Mouse (Mus musculus) c-Kit-positive CD71-positive TER-119-negative erythroid progenitor cells, embryonic 14.5 days (primary cell): ENCODE results near the gene Gm13275.
"Not testable (repeated sequence)": the region's sequence is repeated elsewhere in the genome, so short reads cannot be mapped to it uniquely, and the experiment has no call there.

Source experiments
- DNase-seq: peaks from one replicate; pipeline ENCODE4 v3.0.0-alpha.2; 2013; ENCODE audit warnings: low read depth

The Gm13275 gene

GRCm38 (mm10) chr4:88797097-88797496, 2.8 kb downstream of the Gm13275 start, which contains the start of gene Gm13279:
TSS of gene Gm13279 (plus strand) at chr4:88797397.
- DNase-seq: not testable (repeated sequence)

GRCm38 (mm10) chr4:88799365-88799764, 5.1 kb downstream of the Gm13275 start, which contains the start of gene Gm13285:
TSS of gene Gm13285 (plus strand) at chr4:88799665.
- not testable (repeated sequence) for DNase-seq

- DNase-seq: not testable (repeated sequence)
Measured at GRCm38 (mm10) chr4:88802954-88803353, 8.7 kb downstream of the Gm13275 start, which contains the start of gene Gm13287. TSS of gene Gm13287 (plus strand) at chr4:88803254.

GRCm38 (mm10) chr4:88805231-88805630, 10.9 kb downstream of the Gm13275 start, which contains the start of gene Gm13288:
TSS of gene Gm13288 (plus strand) at chr4:88805531.
- DNase-seq: not testable (repeated sequence)

- DNase-seq: not testable (repeated sequence)
Measured at GRCm38 (mm10) chr4:88805761-88806160, 11.5 kb downstream of the Gm13275 start.

- no peak for DNase-seq
Measured at GRCm38 (mm10) chr4:88815928-88816327, 21.6 kb downstream of the Gm13275 start, which contains the start of gene Ifna7. TSS of gene Ifna7 (plus strand) at chr4:88816228.

- no peak for DNase-seq
Measured at GRCm38 (mm10) chr4:88819659-88820058, 25.4 kb downstream of the Gm13275 start, which contains the start of gene Ifna11. TSS of gene Ifna11 (plus strand) at chr4:88819959.

GRCm38 (mm10) chr4:88822995-88823394, 28.7 kb downstream of the Gm13275 start:
- DNase-seq: no peak

GRCm38 (mm10) chr4:88827116-88827515, 32.8 kb downstream of the Gm13275 start, which contains the start of gene Ifna6:
TSS of gene Ifna6 (plus strand) at chr4:88827416.
- DNase-seq: not testable (repeated sequence)

- DNase-seq: no peak
Measured at GRCm38 (mm10) chr4:88830523-88830922, 36.2 kb downstream of the Gm13275 start.

- DNase-seq: not testable (repeated sequence)
Measured at GRCm38 (mm10) chr4:88835225-88835624, 40.9 kb downstream of the Gm13275 start, which contains the start of gene Ifna5. TSS of gene Ifna5 (plus strand) at chr4:88835525.

- DNase-seq: no peak
Measured at GRCm38 (mm10) chr4:88838828-88839227, 44.5 kb downstream of the Gm13275 start.

- no peak for DNase-seq
Measured at GRCm38 (mm10) chr4:88840058-88840457, 45.8 kb downstream of the Gm13275 start.

- no peak for DNase-seq
Measured at GRCm38 (mm10) chr4:88841438-88841911, 47.2 kb downstream of the Gm13275 start, which contains the start of gene Ifna4. TSS of gene Ifna4 (plus strand) at chr4:88841861.
